8 mouse cellular contexts compared by ENCODE assay signal in genomic region chr13:108315702-108316486, GRCm38 (mm10). TPM values are rescaled to one million over a fixed set of nuclear protein-coding genes. Genes with fewer than 3 reads are reported as not detected.
DNase-seq lines count a peak whose midpoint lies in the region; ATAC-seq and TF ChIP-seq lines count a peak whose summit lies in the region.

Depdc1b (plus strand) TSS chr13:108316332.

- 0 out of 2 replicates have a peak, but pooled peaks cover 2% of the 10 kb centered on the region for H3K4me1 ChIP-seq in forebrain, embryonic 11.5 days (replicated peaks; ENCODE audit: control insufficient read depth, insufficient read depth, low read length)
- H3K4me1 ChIP-seq in heart, postnatal 0 days (ENCODE audit: control insufficient read depth, insufficient read depth), result peaks cover 12% of the 10 kb centered on the region
- peaks cover 19% of the 10 kb centered on the region for H3K4me1 ChIP-seq in liver, embryonic 16.5 days (ENCODE audit: control insufficient read depth, low read depth, low read length)
- H3K4me1 ChIP-seq in neural tube, embryonic 13.5 days (replicated peaks), result peaks cover 16% of the 10 kb centered on the region
- H3K4me1 ChIP-seq in testis, adult 2 months (ENCODE audit: control insufficient read depth, insufficient read depth, low read length), result peaks cover 5% of the 10 kb centered on the region

- peak; percentile 94 to 95 for DNase-seq in CD8-positive naive resting alpha-beta T cell, adult 2 months (ENCODE audit: low read depth in 2 of 2, low spot score in 2 of 2)
- peak; percentile 90 for DNase-seq in c-Kit-positive CD71-negative TER-119-negative erythroid progenitor cells, embryonic 14.5 days (ENCODE audit: low read depth)
- peak; percentile 96 for DNase-seq in forebrain, embryonic 11.5 days (ENCODE audit: low spot score)
- peak; percentile 93 for DNase-seq in heart, postnatal 0 days (ENCODE audit: low spot score)
- peak; percentile 97 to 98 for DNase-seq in kidney, postnatal 4 days

- H3K36me3 ChIP-seq in forebrain, embryonic 11.5 days (ENCODE audit: control insufficient read depth, insufficient read depth, low read length), result no peaks in the 10 kb centered on the region
- no peaks in the 10 kb centered on the region for H3K36me3 ChIP-seq in heart, postnatal 0 days (replicated peaks; ENCODE audit: control insufficient read depth, insufficient read depth, low read length)
- H3K36me3 ChIP-seq in liver, embryonic 16.5 days (ENCODE audit: control insufficient read depth, insufficient read depth), result no peaks in the 10 kb centered on the region
- no peaks in the 10 kb centered on the region for H3K36me3 ChIP-seq in neural tube, embryonic 13.5 days
- H3K36me3 ChIP-seq in testis, adult 2 months (ENCODE audit: control insufficient read depth, insufficient read depth, low read length), result no peaks in the 10 kb centered on the region

- H3K4me3 ChIP-seq in forebrain, embryonic 11.5 days (ENCODE audit: low read depth, low read length), result peak within 1 kb of the TSS; percentile 77
- peak within 1 kb of the TSS; percentile 70 for H3K4me3 ChIP-seq in heart, postnatal 0 days (ENCODE audit: low read depth, low read length)
- peak within 1 kb of the TSS; percentile 89 for H3K4me3 ChIP-seq in liver, embryonic 16.5 days (ENCODE audit: low read depth, low read length)
- H3K4me3 ChIP-seq in neural tube, embryonic 13.5 days, result peak within 1 kb of the TSS; percentile 67
- H3K4me3 ChIP-seq in testis, adult 2 months (ENCODE audit: control insufficient read depth, low read depth, low read length), result peak within 1 kb of the TSS; percentile 91

- peak; percentile 24; the same call in 1 of the 2 replicates for TF ChIP-seq POLR2A in testis, adult 2 months (IDR thresholded peaks at IDR 0.05; ENCODE audit: control insufficient read depth, low read depth, low read length)

- WGBS in forebrain, embryonic 11.5 days, result under 1% methylated on average over 48 of the region's 48 CpGs
- WGBS in heart, postnatal 0 days, result under 1% methylated on average over 48 of the region's 48 CpGs
- WGBS in liver, embryonic 16.5 days (ENCODE audit: insufficient replicate concordance), result under 1% methylated on average over 46 of the region's 48 CpGs
- WGBS in neural tube, embryonic 13.5 days, result 1% methylated on average over 48 of the region's 48 CpGs

- H3K9me3 ChIP-seq in forebrain, embryonic 11.5 days (ENCODE audit: control insufficient read depth, low read length), result no peaks in the 10 kb centered on the region
- H3K9me3 ChIP-seq in heart, postnatal 0 days (replicated peaks; ENCODE audit: control insufficient read depth, low read length), result 0 out of 2 replicates have a peak, but pooled peaks cover 7% of the 10 kb centered on the region
- H3K9me3 ChIP-seq in liver, embryonic 16.5 days (replicated peaks; ENCODE audit: control insufficient read depth, low read length), result no peaks in the 10 kb centered on the region
- H3K9me3 ChIP-seq in neural tube, embryonic 13.5 days, result no peaks in the 10 kb centered on the region

- H3K27me3 ChIP-seq in forebrain, embryonic 11.5 days (ENCODE audit: control insufficient read depth, insufficient read depth, low read length), result no peaks in the 10 kb centered on the region
- H3K27me3 ChIP-seq in heart, postnatal 0 days (ENCODE audit: control insufficient read depth, insufficient read depth, low read length), result peaks cover 50% of the 10 kb centered on the region
- H3K27me3 ChIP-seq in liver, embryonic 16.5 days (ENCODE audit: control insufficient read depth, insufficient read depth, low read depth, low read length), result no peaks in the 10 kb centered on the region
- no peaks in the 10 kb centered on the region for H3K27me3 ChIP-seq in neural tube, embryonic 13.5 days
- no peaks in the 10 kb centered on the region for H3K27me3 ChIP-seq in testis, adult 2 months (ENCODE audit: control insufficient read depth, insufficient read depth, low read length)

- no peak within 1 kb of the TSS for H3K27ac ChIP-seq in forebrain, embryonic 11.5 days (ENCODE audit: low read depth, low read length)
- peak within 1 kb of the TSS; percentile 67 for H3K27ac ChIP-seq in heart, postnatal 0 days (ENCODE audit: low read depth)
- H3K27ac ChIP-seq in liver, embryonic 16.5 days (ENCODE audit: low read length), result peak within 1 kb of the TSS; percentile 99
- H3K27ac ChIP-seq in neural tube, embryonic 13.5 days (replicated peaks), result peak within 1 kb of the TSS; percentile 54; the same call in 1 of the 2 replicates
- H3K27ac ChIP-seq in testis, adult 2 months (ENCODE audit: control insufficient read depth, insufficient read depth, low read depth, low read length), result no peak within 1 kb of the TSS; the same call in 1 of the 2 replicates

- ATAC-seq in forebrain, embryonic 11.5 days (replicated peaks; ENCODE audit: low FRiP score), result peak; percentile 98
- ATAC-seq in heart, postnatal 0 days (ENCODE audit: insufficient read depth, low read depth), result peak; percentile 98
- ATAC-seq in liver, embryonic 16.5 days (ENCODE audit: low read depth), result peak; percentile 91
- ATAC-seq in neural tube, embryonic 13.5 days (ENCODE audit: low read depth), result peak; percentile 97

- H3K9ac ChIP-seq in forebrain, embryonic 11.5 days (ENCODE audit: low read length), result peak within 1 kb of the TSS; percentile 86
- H3K9ac ChIP-seq in heart, postnatal 0 days (replicated peaks; ENCODE audit: low read depth, low read length), result peak within 1 kb of the TSS; percentile 52
- H3K9ac ChIP-seq in liver, embryonic 16.5 days (ENCODE audit: low read depth, low read length), result peak within 1 kb of the TSS; percentile 90
- H3K9ac ChIP-seq in neural tube, embryonic 13.5 days, result peak within 1 kb of the TSS; percentile 80

- TF ChIP-seq CTCF in heart, postnatal 0 days (IDR thresholded peaks at IDR 0.05; ENCODE audit: low read depth), result no peak; the same call in 1 of the 2 replicates
- TF ChIP-seq CTCF in testis, adult 2 months (IDR thresholded peaks at IDR 0.05; ENCODE audit: control insufficient read depth, insufficient read depth, insufficient replicate concordance, low read depth, low read length), result no peak

- peak within 1 kb of the TSS; percentile 69 for H3K4me2 ChIP-seq in forebrain, embryonic 11.5 days (ENCODE audit: low read depth, low read length, severe bottlenecking)
- peak within 1 kb of the TSS; percentile 99 for H3K4me2 ChIP-seq in heart, postnatal 0 days (ENCODE audit: low read depth, low read length)
- H3K4me2 ChIP-seq in liver, embryonic 16.5 days (ENCODE audit: low read depth, low read length), result peak within 1 kb of the TSS; percentile 73
- H3K4me2 ChIP-seq in neural tube, embryonic 13.5 days, result peak within 1 kb of the TSS; percentile 94

- 0 out of 2 replicates have a peak, but pooled peaks have one; percentile 57 for TF ChIP-seq EP300 in heart, postnatal 0 days (IDR thresholded peaks at IDR 0.05; ENCODE audit: low read depth)

RNA-seq across cellular contexts. Expression of gene Depdc1b, which starts in this region (rescaled TPM):
- 21.7 and 26.1 TPM in 2 replicates for polyA plus RNA-seq in forebrain, embryonic 11.5 days (2014; fragmentation: Nextera tagmentation; extraction: Ambion mirVana)
- 4.7 TPM in 1 of 2 replicates, not detected in the other for total RNA-seq in heart, postnatal 0 days (2014; rRNA removed; ENCODE audit: low replicate concordance)
- polyA plus RNA-seq in heart, postnatal 0 days (2015; fragmentation: Nextera tagmentation; extraction: Ambion mirVana), result 1.1 and 1.5 TPM in 2 replicates
- 12.8 and 13.3 TPM in 2 replicates for polyA plus RNA-seq in liver, embryonic 16.5 days (2015; fragmentation: Nextera tagmentation; extraction: Ambion mirVana)
- 2.5 and 3.2 TPM in 2 replicates for polyA plus RNA-seq in neural tube, embryonic 13.5 days (2015; fragmentation: Nextera tagmentation; extraction: Ambion mirVana)
- polyA plus RNA-seq in testis, adult 2 months (2012; rRNA removed), result 4.8 and 5.5 TPM in 2 replicates

Comparison
In these comparisons a context has a peak if more than half of its experiments do, and no peak if none do; other contexts are left out.
1. H3K27ac ChIP-seq: peak in heart, postnatal 0 days (single experiment), liver, embryonic 16.5 days (single experiment) and neural tube, embryonic 13.5 days (single experiment); none in forebrain, embryonic 11.5 days (single experiment) and testis, adult 2 months (single experiment).
2. Peak in every context shown above with its lines, with median percentiles within 50 percentile points of each other: DNase-seq, ATAC-seq, H3K4me2 ChIP-seq, H3K4me3 ChIP-seq and H3K9ac ChIP-seq.